Mouse (Mus musculus) T-helper 17 cell (primary cell): ENCODE results near the gene Vezt.

ENCODE experiments used
- in situ Hi-C, 2 experiments: fragments of 300-600 bp; cut with MboI, MseI; formaldehyde crosslinking; loops; 1 replicate in 1 of 2; 2 replicates in 1 of 2; pipeline ENCODE4 v1.15.1; 2025; ENCODE audit warnings: high pct_unique_total_duplicates in 2 of 2

Vezt gene

DNA sequence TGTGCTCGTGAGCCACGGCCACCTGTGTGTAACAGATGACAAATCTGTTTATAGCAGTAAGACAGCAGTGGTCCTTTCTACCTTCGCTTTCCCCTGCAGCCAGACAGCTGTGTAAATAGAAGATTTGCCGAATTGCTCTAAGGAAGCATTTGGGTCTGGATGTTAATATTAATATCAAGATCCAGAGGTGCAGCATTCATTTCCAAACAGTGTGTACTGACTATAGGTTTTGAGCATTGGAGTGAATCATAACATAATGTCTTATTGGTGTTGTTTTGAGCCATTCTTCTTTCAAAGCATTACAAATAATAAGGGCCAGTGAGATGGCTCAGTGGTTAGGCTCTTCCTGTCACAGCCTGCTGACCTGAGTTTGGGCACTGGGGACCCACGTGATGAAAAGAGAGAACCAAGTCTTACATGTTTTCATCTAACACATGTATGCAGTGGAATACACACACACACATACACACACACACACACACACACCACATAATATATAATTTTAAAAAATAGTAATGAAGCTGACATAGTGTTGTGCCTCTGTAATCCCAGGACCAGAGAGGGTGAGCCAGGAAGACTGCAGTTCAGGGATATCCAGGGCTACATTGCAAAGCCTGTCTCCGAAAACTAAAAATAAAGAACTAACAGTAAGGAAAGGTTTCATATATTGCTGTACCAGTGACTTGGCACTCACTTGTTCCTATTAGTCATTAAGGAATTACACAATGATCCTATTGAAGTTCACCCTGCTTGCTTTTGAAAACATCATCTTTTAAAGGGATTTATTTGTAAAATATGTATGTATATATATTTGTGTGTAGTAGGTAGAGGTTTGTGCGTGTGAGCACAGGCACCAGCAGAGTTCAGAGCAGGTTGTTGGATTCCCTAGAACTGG is 3.0 kb upstream of the Vezt start:
- in situ Hi-C loops: loop anchor here in 1 of 2 experiments (10.0 kb wide), 1 partner anchor 76 kb away; no protein-coding TSS in a partner anchor

DNA sequence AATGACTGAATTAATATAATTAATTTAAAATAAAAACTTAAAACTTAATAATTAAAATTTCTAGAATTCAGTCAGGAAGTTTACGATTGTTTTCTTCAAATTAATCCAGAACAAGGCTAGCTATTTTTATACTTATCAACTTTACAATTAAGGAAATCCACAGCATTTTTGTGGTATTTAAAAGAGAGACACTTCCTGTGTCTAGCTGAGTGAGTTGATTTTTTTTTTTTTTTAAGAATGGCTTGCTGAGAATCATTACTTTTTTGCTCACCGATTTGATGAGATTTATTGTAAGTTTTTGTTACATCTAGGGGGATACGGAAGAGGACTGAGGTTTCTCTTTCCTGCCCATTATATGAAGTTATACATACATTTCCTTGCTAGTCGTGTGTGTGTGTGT is 2.0 kb upstream of the Vezt start:
- in situ Hi-C loops: loop anchor here in 1 of 2 experiments (10.0 kb wide), 1 partner anchor 77 kb away; no protein-coding TSS in a partner anchor

DNA sequence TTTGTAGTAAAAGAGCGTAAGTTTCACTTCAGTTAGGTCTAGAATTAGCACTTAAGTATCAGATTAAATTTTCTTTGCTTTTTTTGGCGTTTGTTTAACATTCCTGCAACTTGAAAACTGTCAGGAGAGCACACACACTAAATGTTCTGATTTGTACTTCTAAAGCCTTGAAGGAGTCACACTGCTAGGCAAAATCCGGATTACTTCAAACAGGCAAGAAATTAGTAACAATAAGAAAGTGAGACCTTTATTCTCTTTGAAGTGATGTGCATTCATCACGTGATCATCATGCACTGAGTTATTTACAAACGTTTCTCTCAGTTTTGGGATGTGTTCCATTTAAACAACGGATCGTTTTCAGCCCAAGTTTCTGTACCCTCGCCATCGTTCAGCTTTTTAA is 1.6 kb upstream of the Vezt start:
- in situ Hi-C loops: loop anchor here in 1 of 2 experiments (10.0 kb wide), 1 partner anchor 78 kb away; no protein-coding TSS in a partner anchor

DNA sequence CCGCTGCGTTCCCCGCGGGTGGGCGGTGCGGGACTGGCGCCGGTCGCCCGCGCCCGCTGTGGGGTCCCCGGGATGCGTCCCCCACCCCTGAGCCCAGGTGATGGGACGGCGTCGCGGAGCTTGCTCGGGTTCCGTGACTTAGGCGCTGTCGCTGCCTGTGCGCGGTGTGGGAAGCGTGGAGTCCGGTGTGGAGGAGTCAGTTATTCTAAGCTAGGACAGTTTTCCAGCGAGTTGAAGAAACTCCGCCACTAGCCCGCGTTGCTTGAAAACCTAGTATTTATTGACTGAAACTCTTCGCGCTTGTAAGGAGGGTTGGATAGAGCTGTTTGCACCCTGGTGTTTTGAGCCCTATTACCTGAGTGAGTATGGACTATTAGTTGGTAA is 750 bp upstream of the Vezt start:
- in situ Hi-C loops: loop anchor here in 1 of 2 experiments (10.0 kb wide), 1 partner anchor 78 kb away; no protein-coding TSS in a partner anchor

DNA sequence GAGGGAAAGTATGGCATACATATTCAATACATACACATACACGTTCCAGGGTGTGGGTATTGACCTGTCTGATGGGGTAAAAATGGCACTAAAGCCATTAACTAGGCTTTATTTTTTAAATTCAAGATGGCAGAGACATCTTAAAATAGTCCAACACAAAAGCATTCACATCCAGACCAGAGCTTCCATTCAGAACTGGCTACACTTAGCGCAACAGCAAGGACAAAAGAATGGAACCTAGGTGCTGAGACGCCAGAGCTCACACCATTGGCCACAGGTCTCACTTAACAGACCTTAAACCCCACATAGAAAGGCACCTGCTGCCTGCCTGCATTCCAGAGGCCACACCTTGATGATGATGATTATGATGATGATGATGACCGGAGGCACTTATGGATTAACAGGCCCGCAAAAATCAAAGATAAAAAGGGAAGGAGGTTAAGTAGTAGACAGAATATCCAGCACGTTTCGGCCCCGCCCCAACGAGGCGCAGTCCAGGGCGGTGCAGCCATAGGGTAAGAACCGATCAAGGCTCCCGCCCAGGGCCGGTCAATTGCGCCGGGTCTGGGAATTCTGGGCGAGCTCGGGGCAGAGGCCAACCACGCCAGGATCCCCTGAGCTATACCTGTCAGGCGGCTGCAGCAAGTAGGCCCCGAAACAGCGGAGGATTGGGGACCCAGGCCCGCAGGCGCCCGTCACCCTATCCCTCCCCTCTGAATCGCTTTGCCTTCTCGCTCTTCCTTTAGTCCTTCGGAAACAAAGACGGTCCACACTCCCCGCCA is 550 bp downstream of the Vezt start:
- in situ Hi-C loops: loop anchor here in 1 of 2 experiments (10.0 kb wide), 1 partner anchor 80 kb away; no protein-coding TSS in a partner anchor

DNA sequence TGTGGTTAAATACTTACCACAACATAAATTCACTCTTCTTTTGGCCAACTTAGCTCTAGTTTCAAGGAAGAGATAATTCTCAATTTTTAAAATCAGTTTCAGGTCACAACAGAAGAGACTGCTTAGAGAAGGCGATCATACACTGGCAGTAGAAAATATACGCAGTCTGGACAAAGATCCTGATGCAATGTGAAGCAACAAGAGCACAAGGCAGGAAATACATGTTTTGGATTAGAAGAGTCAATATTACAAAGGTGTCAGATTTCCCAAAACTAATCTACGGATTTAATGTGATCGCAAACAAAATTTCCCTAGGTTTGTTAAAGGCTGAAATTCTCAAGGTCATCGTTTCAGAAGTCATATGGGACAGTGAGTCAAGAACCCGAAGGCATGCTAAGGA is 4.5 kb downstream of the Vezt start:
- in situ Hi-C loops: loop anchor here in 1 of 2 experiments (10.0 kb wide), 1 partner anchor 84 kb away; no protein-coding TSS in a partner anchor

DNA sequence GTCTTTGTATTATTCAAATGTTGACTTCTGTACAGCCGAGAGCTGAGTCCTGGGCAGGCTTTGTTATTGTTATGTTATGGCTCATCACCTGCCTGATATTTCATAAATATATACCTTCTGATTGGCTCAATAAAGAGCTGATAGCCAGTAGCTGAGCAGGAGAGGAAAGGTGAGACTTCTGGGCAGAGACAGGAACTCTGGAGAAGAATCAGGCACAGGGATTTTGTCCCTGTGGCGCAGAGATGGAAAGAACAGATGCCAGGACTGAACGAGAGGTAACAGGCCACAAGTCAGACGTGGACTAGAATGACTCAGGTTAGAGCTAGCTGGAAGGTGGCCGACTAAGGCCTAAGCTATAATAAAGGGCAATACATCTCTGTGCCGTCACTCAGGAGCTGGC is 7.1 kb downstream of the Vezt start:
- in situ Hi-C loops: no loop called here

DNA sequence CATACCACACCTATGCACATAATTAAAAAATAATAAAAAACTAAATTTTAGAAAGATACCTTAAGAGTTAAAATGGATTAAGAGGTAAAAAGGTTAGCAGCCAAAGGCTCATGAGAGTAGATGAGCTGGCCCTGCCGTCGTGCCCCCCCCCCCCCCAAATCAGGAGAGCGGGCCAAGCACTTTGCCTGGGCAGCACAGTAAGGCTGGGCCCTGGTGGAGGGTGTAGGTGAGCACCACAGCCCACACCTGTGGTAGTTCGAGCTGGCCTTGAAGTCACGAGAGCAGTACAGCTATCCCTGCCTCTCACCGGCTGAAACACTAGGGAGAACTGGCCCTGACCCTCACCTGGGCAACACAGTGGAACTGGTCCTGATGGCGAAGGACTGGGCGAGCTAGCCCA is 10.5 kb downstream of the Vezt start:
- in situ Hi-C loops: no loop called here

DNA sequence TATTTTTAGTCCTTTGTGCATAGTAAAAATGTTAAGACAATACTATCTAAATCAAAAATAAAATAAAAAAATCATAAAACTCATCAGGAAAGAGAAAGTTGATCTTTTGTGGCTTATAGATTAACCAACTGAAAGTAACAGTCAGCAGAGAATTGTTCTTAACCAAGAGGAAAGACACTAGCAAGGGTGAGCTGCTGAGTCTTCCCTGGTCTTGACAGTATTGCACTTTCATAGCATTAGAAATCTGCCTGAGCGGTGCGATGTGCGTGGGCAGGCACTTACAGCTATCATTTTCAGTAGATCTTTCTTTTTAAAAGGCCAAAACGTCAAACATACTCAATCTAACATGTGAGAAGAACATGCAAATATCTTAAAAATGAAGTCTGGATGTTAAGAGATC is 14.6 kb downstream of the Vezt start:
- in situ Hi-C loops: loop anchor here in 1 of 2 experiments (5.0 kb wide), 1 partner anchor 46 kb away; no protein-coding TSS in a partner anchor

DNA sequence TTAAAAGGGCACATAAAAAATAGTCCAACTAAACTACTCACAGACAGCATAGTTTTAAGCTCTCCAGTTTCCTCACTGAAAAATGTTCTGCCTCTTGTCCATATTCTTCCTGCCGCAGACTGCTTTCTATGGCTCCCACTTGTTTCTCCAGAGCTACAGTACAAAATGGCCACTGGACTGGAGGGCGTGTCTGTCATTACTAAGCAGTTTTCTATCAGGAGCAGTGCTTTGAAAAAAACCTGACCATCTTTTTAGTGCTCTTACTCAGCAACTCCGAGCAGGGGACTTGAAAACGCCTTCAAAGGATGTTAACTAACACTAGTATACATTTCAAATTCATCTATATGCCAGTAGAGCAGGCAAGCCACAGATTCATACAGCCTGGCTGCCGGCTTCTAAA is 15.0 kb downstream of the Vezt start:
- in situ Hi-C loops: loop anchor here in 1 of 2 experiments (5.0 kb wide), 1 partner anchor 47 kb away; no protein-coding TSS in a partner anchor

DNA sequence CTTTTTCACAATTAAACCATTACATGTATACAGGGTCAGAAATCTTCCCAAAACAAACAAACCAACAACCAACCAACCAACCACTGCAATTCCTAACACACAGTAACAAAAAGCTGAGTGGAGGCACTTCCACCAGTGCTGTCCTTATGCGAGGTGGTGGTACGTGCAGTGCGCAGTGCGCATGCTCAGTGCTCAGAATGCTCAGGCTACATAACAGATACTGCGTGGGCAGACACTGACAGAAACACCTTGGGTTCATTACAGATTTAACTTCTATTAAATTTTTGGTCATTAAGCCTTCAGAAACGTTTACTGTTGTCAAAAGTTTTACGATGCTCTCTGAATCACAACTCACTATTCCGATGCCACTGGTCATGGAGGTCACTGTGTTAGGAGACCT is 18.2 kb downstream of the Vezt start:
- in situ Hi-C loops: no loop called here

DNA sequence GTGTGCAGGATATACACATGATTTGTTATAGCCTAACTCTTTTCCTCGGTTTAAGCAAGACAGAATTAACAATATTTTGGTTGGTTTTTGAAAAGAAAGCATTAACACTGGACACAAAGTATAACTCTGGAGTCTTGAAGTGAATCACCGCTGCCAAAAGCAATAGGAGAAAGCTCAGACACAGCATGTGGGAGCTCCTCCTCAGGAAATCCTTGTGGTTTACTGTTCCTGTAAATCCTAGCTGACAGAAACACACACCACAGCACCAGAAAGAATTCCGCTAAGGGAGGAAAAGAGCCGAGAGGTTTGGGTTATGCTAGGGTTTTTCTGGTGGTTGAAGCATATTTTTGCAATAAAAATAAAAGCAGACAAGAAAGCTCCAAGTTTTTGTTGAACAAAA is 21.4 kb downstream of the Vezt start:
- in situ Hi-C loops: loop anchor here in 1 of 2 experiments (5.0 kb wide), 1 partner anchor 103 kb away; no protein-coding TSS in a partner anchor

DNA sequence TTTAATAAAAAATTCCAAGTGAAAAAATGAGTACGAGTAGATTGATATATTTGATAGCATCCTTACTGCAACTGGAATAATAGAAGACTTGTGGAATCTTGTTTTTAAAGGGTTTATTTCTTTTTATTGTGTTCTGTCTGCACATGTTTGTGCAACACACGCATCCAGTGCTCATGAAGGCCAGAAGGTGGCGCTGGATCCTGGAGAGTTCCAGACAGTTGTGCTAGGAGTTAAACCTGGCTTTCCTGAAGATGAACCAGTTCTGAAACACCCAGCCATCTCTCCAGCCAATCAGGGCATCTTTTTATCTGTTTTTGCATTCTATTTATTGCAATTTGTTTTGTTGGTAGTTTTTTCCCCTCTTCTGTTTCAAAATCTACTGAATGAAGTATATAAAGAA is 22.4 kb downstream of the Vezt start:
- in situ Hi-C loops: loop anchor here in 1 of 2 experiments (5.0 kb wide), 1 partner anchor 104 kb away; no protein-coding TSS in a partner anchor

DNA sequence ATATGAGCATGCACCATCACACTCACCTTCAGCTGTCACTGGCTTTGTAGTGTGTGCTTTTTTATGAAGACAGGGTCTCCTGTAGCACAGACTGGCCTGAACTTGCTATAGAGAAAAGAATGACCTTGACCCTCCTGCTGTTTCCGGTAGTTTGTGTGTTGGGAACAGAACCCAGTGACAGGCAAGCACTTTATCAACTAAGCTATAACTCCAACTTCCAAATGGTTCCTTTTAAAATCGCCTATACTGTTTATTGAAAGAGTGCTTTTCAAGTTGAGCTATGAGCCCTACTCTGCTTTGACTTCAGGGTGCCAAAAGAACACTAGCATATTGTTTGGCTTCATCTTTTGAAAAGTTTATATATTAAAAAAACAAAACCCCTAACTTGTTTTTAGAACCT is 24.6 kb downstream of the Vezt start:
- in situ Hi-C loops: loop anchor here in 1 of 2 experiments (5.0 kb wide), 1 partner anchor 106 kb away; no protein-coding TSS in a partner anchor

DNA sequence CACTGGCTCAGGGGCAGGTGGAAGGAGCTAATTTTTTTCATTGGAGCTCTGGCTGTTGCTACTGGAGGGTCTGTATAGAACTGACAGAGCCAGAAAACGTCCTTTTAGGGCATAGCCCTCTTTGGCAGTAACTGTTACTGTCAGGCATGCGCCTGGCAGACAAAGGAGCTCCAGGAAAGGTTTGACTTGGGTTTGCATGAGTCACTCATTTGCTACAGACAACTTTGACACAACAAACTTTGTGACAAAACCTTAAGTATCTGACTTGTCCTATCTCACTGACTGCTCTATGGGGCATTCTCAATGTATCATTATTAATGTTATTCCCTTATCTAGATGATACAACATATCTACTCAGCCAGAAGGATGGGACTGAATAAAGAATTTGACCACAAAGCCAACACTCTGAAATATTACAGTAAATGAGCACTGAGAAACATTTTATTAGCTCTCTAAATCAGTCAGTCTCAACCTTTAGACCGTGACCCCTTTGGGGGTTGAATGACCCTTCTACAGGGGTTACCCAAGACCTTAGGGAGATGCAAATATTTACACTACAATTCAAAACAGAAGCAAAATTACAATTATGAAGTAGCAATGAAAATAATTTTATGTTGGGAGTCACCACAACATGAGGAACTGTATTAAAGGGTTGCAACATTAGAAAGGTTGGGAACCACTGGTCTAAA is 25.5 kb downstream of the Vezt start:
- in situ Hi-C loops: loop anchor here (5.0 kb wide), 2 partner anchors 38 to 107 kb away; no protein-coding TSS in a partner anchor

DNA sequence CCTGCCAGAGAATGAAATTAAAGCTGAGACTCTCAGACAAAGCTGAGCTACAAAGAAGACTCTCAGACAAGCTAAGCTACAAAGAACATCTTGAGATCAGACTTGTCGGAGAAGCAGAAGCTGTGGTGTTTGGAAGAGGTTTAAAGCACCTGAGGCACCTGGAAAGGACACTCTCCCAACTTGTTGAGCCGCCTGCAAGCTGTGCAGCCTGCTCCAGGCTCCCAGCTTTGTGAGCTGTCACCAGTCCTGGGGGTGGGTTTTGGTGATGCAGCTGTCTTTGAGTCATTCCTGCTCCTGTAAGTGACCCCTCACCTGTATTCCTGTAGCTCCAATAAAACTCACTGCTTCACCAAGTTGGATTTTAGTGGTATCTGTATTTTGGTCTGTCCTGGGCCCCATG is 27.3 kb downstream of the Vezt start:
- in situ Hi-C loops: loop anchor here in 1 of 2 experiments (5.0 kb wide), 1 partner anchor 36 kb away; no protein-coding TSS in a partner anchor

DNA sequence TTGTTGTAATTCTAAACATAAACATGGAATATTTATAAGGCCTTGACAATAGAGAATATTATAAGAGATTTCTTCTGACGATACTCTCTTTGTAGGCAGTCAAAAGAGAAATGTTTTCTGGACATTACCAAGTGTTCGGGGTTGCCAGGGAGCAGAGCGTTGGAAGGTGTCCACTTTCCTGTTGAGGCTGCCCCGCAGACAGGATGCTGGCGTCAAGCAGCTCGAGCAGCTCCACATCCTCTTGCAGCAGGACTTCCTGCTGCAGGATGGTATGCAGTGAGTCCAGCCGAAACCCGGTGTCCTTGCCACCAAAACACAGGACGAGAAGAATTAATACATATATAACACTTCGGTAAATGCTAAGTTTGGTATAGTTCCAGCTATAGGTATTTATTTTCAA is 35.4 kb downstream of the Vezt start:
- in situ Hi-C loops: no loop called here

DNA sequence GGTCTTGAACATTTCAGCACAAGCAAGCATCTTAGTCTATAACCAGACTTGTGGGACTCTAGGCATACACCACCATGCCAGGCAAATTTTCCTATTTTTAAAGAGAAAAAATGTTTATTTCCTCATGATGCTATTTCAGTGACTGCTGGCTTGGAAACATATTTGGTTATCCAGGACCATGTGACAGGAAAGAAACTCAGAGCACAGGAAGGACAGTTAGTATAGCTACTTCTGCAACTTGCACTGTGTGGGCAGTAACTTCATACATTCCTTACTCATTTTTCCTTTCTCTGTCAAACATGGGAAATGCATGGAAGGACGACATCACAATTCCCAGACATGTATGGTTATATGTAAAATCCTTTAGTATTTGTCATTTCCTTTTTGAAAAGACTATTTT is 36.3 kb downstream of the Vezt start:
- in situ Hi-C loops: no loop called here

DNA sequence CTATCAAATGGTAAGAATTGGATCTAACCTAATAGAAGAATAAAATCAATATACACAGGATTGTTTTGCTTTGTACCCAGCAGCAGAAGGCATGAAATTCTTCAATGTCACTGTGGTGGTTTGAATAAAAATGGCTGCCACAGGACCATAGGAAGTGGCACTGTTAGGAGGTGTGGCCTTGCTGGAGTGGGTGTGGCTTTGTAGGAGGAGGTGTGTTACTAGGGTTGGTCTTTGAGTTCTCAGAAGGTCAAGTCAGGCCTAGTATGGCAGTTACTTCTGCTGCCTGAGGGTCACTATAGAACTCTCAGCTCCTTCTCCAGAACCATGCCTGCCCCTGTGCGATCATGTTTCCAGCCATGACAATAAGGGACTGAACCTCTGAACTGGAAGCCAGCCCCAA is 40.5 kb downstream of the Vezt start:
- in situ Hi-C loops: no loop called here

DNA sequence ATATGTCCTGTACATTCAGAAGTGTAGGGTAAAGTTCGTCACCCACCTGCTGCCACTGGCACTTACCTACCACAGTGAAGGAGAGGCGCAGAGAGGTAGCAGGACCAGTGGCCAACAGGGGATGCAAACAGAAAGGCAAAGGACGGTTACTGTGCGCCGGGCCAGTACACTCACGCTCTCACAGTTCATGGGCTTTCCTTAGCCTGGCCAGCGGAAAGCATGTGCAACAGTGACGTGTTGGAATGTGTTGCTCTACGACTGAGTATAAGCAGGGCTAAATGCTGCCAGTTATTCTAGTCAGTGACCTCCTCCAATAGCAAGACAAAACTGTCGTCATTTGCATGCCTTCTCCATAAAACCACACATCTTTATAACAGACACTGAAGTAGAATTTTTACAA is 41.5 kb downstream of the Vezt start:
- in situ Hi-C loops: no loop called here

DNA sequence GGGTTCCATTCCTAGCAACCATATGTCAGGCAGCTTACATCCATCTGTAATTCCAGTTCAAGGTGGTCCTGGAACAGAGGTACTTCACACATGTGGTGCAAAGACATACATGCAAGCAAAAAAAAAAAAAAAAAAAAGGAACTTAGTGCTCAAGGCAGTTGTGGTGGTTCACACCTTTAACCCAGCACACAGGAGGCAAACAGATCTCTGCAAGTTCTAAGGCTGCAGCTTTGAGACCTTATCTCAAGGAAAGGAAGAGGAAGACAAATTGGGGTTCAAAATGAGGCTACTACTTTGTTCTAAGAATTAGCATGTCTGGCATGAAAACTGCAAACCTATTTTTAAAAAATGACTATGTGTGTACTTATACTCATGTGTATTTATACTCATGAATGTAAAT is 50.3 kb downstream of the Vezt start:
- in situ Hi-C loops: no loop called here
